ENCODE assay signal across 8 mouse cellular contexts in genomic region chr9:109932361-109932755, GRCm38 (mm10). TPM values are rescaled to one million over a fixed set of nuclear protein-coding genes. Genes with fewer than 3 reads are reported as not detected.
DNase-seq lines count a peak whose midpoint lies in the region; ATAC-seq lines count a peak whose summit lies in the region.

No protein-coding gene starts in this region.

- no peaks in the 10 kb centered on the region for H3K36me3 ChIP-seq in kidney, embryonic 15.5 days
- no peaks in the 10 kb centered on the region for H3K36me3 ChIP-seq in stomach, embryonic 15.5 days

- H3K9me3 ChIP-seq in kidney, embryonic 15.5 days (replicated peaks) = no peaks in the 10 kb centered on the region
- no peaks in the 10 kb centered on the region for H3K9me3 ChIP-seq in stomach, embryonic 15.5 days

- H3K9ac ChIP-seq in kidney, embryonic 15.5 days = peak overlapping the region; percentile 86
- peak overlapping the region; percentile 86 for H3K9ac ChIP-seq in stomach, embryonic 15.5 days

- WGBS in kidney, embryonic 15.5 days = under 1% methylated on average over 20 of the region's 20 CpGs
- under 1% methylated on average over 20 of the region's 20 CpGs for WGBS in stomach, embryonic 15.5 days

- ATAC-seq in kidney, embryonic 15.5 days (replicated peaks; ENCODE audit: low FRiP score) = no peak
- no peak for ATAC-seq in stomach, embryonic 15.5 days (ENCODE audit: insufficient read depth, low FRiP score, low read depth)

- DNase-seq in adrenal gland, adult 18-20 months (ENCODE audit: low spot score in 2 of 2) = peak; percentile 24 to 50
- DNase-seq in adrenal gland, adult (ENCODE audit: inconsistent age in 2 of 2, low spot score in 1 of 2) = no peak
- peak; percentile 12 for DNase-seq in urinary bladder, postnatal 25 days (ENCODE audit: low spot score)
- no peak for DNase-seq in urinary bladder, postnatal 10 days (ENCODE audit: low spot score)
- DNase-seq in heart, adult 8-10 months (ENCODE audit: low spot score) = peak; percentile 34
- peak; percentile 58 for DNase-seq in lung, postnatal 10 days

- H3K4me2 ChIP-seq in kidney, embryonic 15.5 days = peak overlapping the region; percentile 77
- H3K4me2 ChIP-seq in stomach, embryonic 15.5 days = peak overlapping the region; percentile 61

- H3K4me3 ChIP-seq in kidney, embryonic 15.5 days (replicated peaks) = peak overlapping the region; percentile 77
- peak overlapping the region; percentile 81 for H3K4me3 ChIP-seq in stomach, embryonic 15.5 days (replicated peaks)

- peak overlapping the region; percentile 98 for H3K27ac ChIP-seq in kidney, embryonic 15.5 days
- H3K27ac ChIP-seq in stomach, embryonic 15.5 days = peak overlapping the region; percentile 98

- H3K4me1 ChIP-seq in kidney, embryonic 15.5 days = peaks cover 15% of the 10 kb centered on the region
- H3K4me1 ChIP-seq in stomach, embryonic 15.5 days = peaks cover 4% of the 10 kb centered on the region; the same call in 1 of the 2 replicates

- H3K27me3 ChIP-seq in kidney, embryonic 15.5 days = no peaks in the 10 kb centered on the region
- H3K27me3 ChIP-seq in stomach, embryonic 15.5 days (replicated peaks) = no peaks in the 10 kb centered on the region

RNA-seq across cellular contexts. Expression of gene Map4, which starts 1.1 kb away (rescaled TPM):
- 10 to 100 TPM; 79.0 to 91.6 TPM for total RNA-seq in adrenal gland, adult 18-20 months (2021)
- total RNA-seq in heart, adult 8-10 months (2022) = 100 to 1,000 TPM; 319 to 422 (median 395) TPM
- polyA plus RNA-seq in kidney, embryonic 15.5 days (2015; fragmentation: Nextera tagmentation; extraction: Ambion mirVana) = 56.2 and 62.0 TPM in 2 replicates
- 55.6 and 63.8 TPM in 2 replicates for polyA plus RNA-seq in stomach, embryonic 15.5 days (2015; fragmentation: Nextera tagmentation; extraction: Ambion mirVana)

RNA-seq across cellular contexts. Expression of gene Cdc25a, which starts 57.0 kb away (rescaled TPM):
- 10 to 100 TPM; 10.9 to 14.1 TPM for total RNA-seq in adrenal gland, adult 18-20 months (2021)
- total RNA-seq in heart, adult 8-10 months (2022) = 1 to 10 TPM; 4.8 to 5.6 (median 5.2) TPM
- 26.3 and 29.5 TPM in 2 replicates for polyA plus RNA-seq in kidney, embryonic 15.5 days (2015; fragmentation: Nextera tagmentation; extraction: Ambion mirVana)
- 28.8 and 33.2 TPM in 2 replicates for polyA plus RNA-seq in stomach, embryonic 15.5 days (2015; fragmentation: Nextera tagmentation; extraction: Ambion mirVana)

Comparison
In these comparisons a context has a peak if more than half of its experiments do, and no peak if none do; other contexts are left out.
1. DNase-seq: peak in adrenal gland, adult 18-20 months (2 of 2), urinary bladder, postnatal 25 days (single experiment), heart, adult 8-10 months (single experiment) and lung, postnatal 10 days (single experiment); none in adrenal gland, adult (0 of 2) and urinary bladder, postnatal 10 days (single experiment).